Comparison of ENCODE assay signal across 1 mouse cellular context in the genomic region with DNA sequence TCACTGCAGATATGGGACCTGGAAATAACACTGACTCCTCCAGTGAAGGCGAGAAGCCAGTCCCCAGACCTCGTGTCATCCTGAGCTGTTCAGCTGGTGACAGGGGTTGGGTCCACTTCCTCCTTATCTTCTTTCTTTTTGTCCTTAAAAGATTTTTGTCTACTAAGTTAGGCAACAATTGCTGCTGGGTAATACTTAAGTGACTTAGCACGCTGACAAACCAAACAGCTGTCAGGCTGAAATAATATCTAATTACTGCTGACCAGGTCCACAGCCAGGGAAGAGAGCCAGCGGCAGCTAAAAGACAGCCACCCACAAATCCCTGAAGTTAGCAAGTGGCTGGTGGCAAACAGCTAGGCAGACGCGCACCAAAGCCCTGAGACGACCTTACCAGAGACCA.
TF ChIP-seq lines count a peak whose summit lies in the region.

No protein-coding gene starts in this region.

TF ChIP-seq in myocyte, 11 proteins besides CTCF, POLR2A, EP300 and RAD21:
- TF ChIP-seq CEBPB (IDR thresholded peaks at IDR 0.05; ENCODE audit: insufficient read depth, poor library complexity, severe bottlenecking), result 0 out of 2 replicates have a peak, but pooled peaks have one; percentile 37
- TF ChIP-seq MYOD1 (IDR thresholded peaks at IDR 0.05; ENCODE audit: control insufficient read depth in 1 of 3, insufficient read length in 2 of 3, low read depth in 2 of 3), result peak in 2 of 3 experiments; percentile 60 to 66
- peak in 2 of 3 experiments; percentile 57 to 85 for TF ChIP-seq MYOG (IDR thresholded peaks at IDR 0.05; ENCODE audit: control insufficient read depth in 1 of 3, insufficient read depth in 1 of 3, insufficient read length in 2 of 3, low read depth in 2 of 3)
- peak; percentile 68 for TF ChIP-seq TCF12 (IDR thresholded peaks at IDR 0.05; ENCODE audit: insufficient read depth, poor library complexity, severe bottlenecking)
- peak; percentile 0 for TF ChIP-seq TCF3 (IDR thresholded peaks at IDR 0.05; ENCODE audit: insufficient read length, low read depth)
- TF ChIP-seq POLR2AphosphoS2 (IDR thresholded peaks at IDR 0.05; ENCODE audit: insufficient read length, low read depth), result no peak
- TF ChIP-seq MAX (IDR thresholded peaks at IDR 0.05; ENCODE audit: low read depth), result no peak
- TF ChIP-seq REST (IDR thresholded peaks at IDR 0.05; ENCODE audit: insufficient read depth, insufficient read length), result no peak
- no peak for TF ChIP-seq USF1 (IDR thresholded peaks at IDR 0.05; ENCODE audit: low read depth)
- no peak for TF ChIP-seq SRF (IDR thresholded peaks at IDR 0.05; ENCODE audit: control insufficient read depth, insufficient read length, low read depth)
- no peak for TF ChIP-seq E2F4 (IDR thresholded peaks at IDR 0.05; ENCODE audit: insufficient read depth)
